Mouse (Mus musculus): ENCODE results near the gene Bach1.

- TF ChIP-seq MYOD1 (IDR thresholded peaks at IDR 0.05; ENCODE audit: control insufficient read depth, insufficient read length, low read depth) (no peak), CTCF (IDR thresholded peaks at IDR 0.05; ENCODE audit: control insufficient read depth, insufficient read depth, insufficient read length) (no peak), CEBPB (IDR thresholded peaks at IDR 0.05; ENCODE audit: low read depth) (no peak), USF1 (IDR thresholded peaks at IDR 0.05; ENCODE audit: low read depth) (no peak)
Measured at GRCm38 (mm10) chr16:87666620-87667004, 32.1 kb upstream of the Bach1 start.

Data from C2C12 (cell line).